Mouse (Mus musculus): Measurements from ENCODE around the gene 4833439L19Rik. TPM values are rescaled to one million over a fixed set of nuclear protein-coding genes. Genes with fewer than 3 reads are reported as not detected.

4833439L19Rik gene
- polyA plus RNA-seq, 1 experiment from 2014 or later: 237 TPM

- no peak for ATAC-seq (ENCODE audit: low FRiP score)
- Histone ChIP-seq H3K27me3 (ENCODE audit: control insufficient read depth, insufficient read depth, low read length) (no peaks in the 10 kb centered on the region), H3K9ac (no peak overlapping the region), H3K27ac (no peak overlapping the region), H3K4me2 (replicated peaks) (no peak overlapping the region), H3K4me1 (replicated peaks; ENCODE audit: control insufficient read depth, insufficient read depth, low read length) (peaks cover 9% of the 10 kb centered on the region), H3K9me3 (ENCODE audit: control insufficient read depth, low read length) (no peaks in the 10 kb centered on the region), H3K36me3 (replicated peaks; ENCODE audit: control insufficient read depth, insufficient read depth) (peaks cover 16% of the 10 kb centered on the region), H3K4me3 (replicated peaks; ENCODE audit: low read length) (no peak overlapping the region)
- DNase-seq (ENCODE audit: low spot score): no peak
- 48% methylated on average over 4 of the region's 4 CpGs for WGBS
Measured at GRCm38 (mm10) chr13:54604221-54604620, 39.0 kb upstream of the 4833439L19Rik start.

GRCm38 (mm10) chr13:54603501-54603900 is 38.3 kb upstream of the 4833439L19Rik start:
- no peaks in the 10 kb centered on the region for H3K9me3 ChIP-seq (ENCODE audit: control insufficient read depth, low read length)
- no peak for DNase-seq (ENCODE audit: low spot score)
- peaks cover 2% of the 10 kb centered on the region for H3K4me1 ChIP-seq (replicated peaks; ENCODE audit: control insufficient read depth, insufficient read depth, low read length)
- ATAC-seq (ENCODE audit: low FRiP score): no peak; the same call in 1 of the 2 replicates
- no peak overlapping the region for H3K4me3 ChIP-seq (replicated peaks; ENCODE audit: low read length)
- H3K9ac ChIP-seq: no peak overlapping the region
- peaks cover 21% of the 10 kb centered on the region for H3K36me3 ChIP-seq (replicated peaks; ENCODE audit: control insufficient read depth, insufficient read depth)
- H3K27ac ChIP-seq: no peak overlapping the region
- no peak overlapping the region for H3K4me2 ChIP-seq (replicated peaks)
- no peaks in the 10 kb centered on the region for H3K27me3 ChIP-seq (ENCODE audit: control insufficient read depth, insufficient read depth, low read length)

GRCm38 (mm10) chr13:54602639-54603111 is 37.4 kb upstream of the 4833439L19Rik start:
- H3K9ac ChIP-seq: no peak overlapping the region
- H3K27me3 ChIP-seq (ENCODE audit: control insufficient read depth, insufficient read depth, low read length): no peaks in the 10 kb centered on the region
- DNase-seq (ENCODE audit: low spot score): no peak
- WGBS: 67% methylated on average over 3 of the region's 3 CpGs
- no peaks in the 10 kb centered on the region for H3K9me3 ChIP-seq (ENCODE audit: control insufficient read depth, low read length)
- H3K4me1 ChIP-seq (replicated peaks; ENCODE audit: control insufficient read depth, insufficient read depth, low read length): no peaks in the 10 kb centered on the region
- peaks cover 29% of the 10 kb centered on the region for H3K36me3 ChIP-seq (replicated peaks; ENCODE audit: control insufficient read depth, insufficient read depth)
- no peak overlapping the region for H3K4me3 ChIP-seq (replicated peaks; ENCODE audit: low read length)
- no peak for ATAC-seq (ENCODE audit: low FRiP score)
- H3K4me2 ChIP-seq (replicated peaks): no peak overlapping the region
- no peak overlapping the region for H3K27ac ChIP-seq

GRCm38 (mm10) chr13:54598622-54599143 is 33.4 kb upstream of the 4833439L19Rik start:
- H3K36me3 ChIP-seq (replicated peaks; ENCODE audit: control insufficient read depth, insufficient read depth): peaks cover 56% of the 10 kb centered on the region
- 92% methylated on average over 12 of the region's 12 CpGs for WGBS

GRCm38 (mm10) chr13:54596870-54597269 is 31.6 kb upstream of the 4833439L19Rik start:
- Histone ChIP-seq H3K9me3 (ENCODE audit: control insufficient read depth, low read length) (no peaks in the 10 kb centered on the region), H3K27ac (no peak overlapping the region), H3K9ac (no peak overlapping the region), H3K36me3 (replicated peaks; ENCODE audit: control insufficient read depth, insufficient read depth) (peaks cover 62% of the 10 kb centered on the region), H3K4me3 (replicated peaks; ENCODE audit: low read length) (no peak overlapping the region), H3K4me1 (replicated peaks; ENCODE audit: control insufficient read depth, insufficient read depth, low read length) (peaks cover 3% of the 10 kb centered on the region), H3K4me2 (replicated peaks) (no peak overlapping the region), H3K27me3 (ENCODE audit: control insufficient read depth, insufficient read depth, low read length) (no peaks in the 10 kb centered on the region)
- DNase-seq (ENCODE audit: low spot score) (no peak), ATAC-seq (ENCODE audit: low FRiP score) (no peak)
- 67% methylated on average over 5 of the region's 5 CpGs for WGBS

More at GRCm38 (mm10) chr13:54598622-54599143, 33.4 kb upstream of the 4833439L19Rik start:
- H3K27me3 ChIP-seq (ENCODE audit: control insufficient read depth, insufficient read depth, low read length): no peaks in the 10 kb centered on the region
- H3K27ac ChIP-seq: no peak overlapping the region
- no peaks in the 10 kb centered on the region for H3K4me1 ChIP-seq (replicated peaks; ENCODE audit: control insufficient read depth, insufficient read depth, low read length)
- ATAC-seq (ENCODE audit: low FRiP score) (no peak), DNase-seq (ENCODE audit: low spot score) (no peak)
- no peak overlapping the region for H3K4me3 ChIP-seq (replicated peaks; ENCODE audit: low read length)
- no peaks in the 10 kb centered on the region for H3K9me3 ChIP-seq (ENCODE audit: control insufficient read depth, low read length)
- H3K9ac ChIP-seq: no peak overlapping the region
- H3K4me2 ChIP-seq (replicated peaks): no peak overlapping the region

GRCm38 (mm10) chr13:54596107-54596690 is 31.0 kb upstream of the 4833439L19Rik start:
- H3K27ac ChIP-seq: no peak overlapping the region
- H3K9ac ChIP-seq: no peak overlapping the region
- no peak for ATAC-seq (ENCODE audit: low FRiP score)

GRCm38 (mm10) chr13:54593617-54594016 is 28.4 kb upstream of the 4833439L19Rik start:
- H3K4me2 ChIP-seq (replicated peaks): no peak overlapping the region
- no peak overlapping the region for H3K27ac ChIP-seq
- H3K9ac ChIP-seq: no peak overlapping the region
- no peaks in the 10 kb centered on the region for H3K9me3 ChIP-seq (ENCODE audit: control insufficient read depth, low read length)
- peaks cover 23% of the 10 kb centered on the region for H3K4me1 ChIP-seq (replicated peaks; ENCODE audit: control insufficient read depth, insufficient read depth, low read length)
- H3K36me3 ChIP-seq (replicated peaks; ENCODE audit: control insufficient read depth, insufficient read depth): peaks cover 53% of the 10 kb centered on the region
- ATAC-seq (ENCODE audit: low FRiP score) (no peak), DNase-seq (ENCODE audit: low spot score) (no peak)
- H3K27me3 ChIP-seq (ENCODE audit: control insufficient read depth, insufficient read depth, low read length): no peaks in the 10 kb centered on the region
- no peak overlapping the region for H3K4me3 ChIP-seq (replicated peaks; ENCODE audit: low read length)
- WGBS: 88% methylated on average over 11 of the region's 11 CpGs

More at GRCm38 (mm10) chr13:54596107-54596690, 31.0 kb upstream of the 4833439L19Rik start:
- Histone ChIP-seq H3K9me3 (ENCODE audit: control insufficient read depth, low read length) (no peaks in the 10 kb centered on the region), H3K36me3 (replicated peaks; ENCODE audit: control insufficient read depth, insufficient read depth) (peaks cover 62% of the 10 kb centered on the region), H3K4me3 (replicated peaks; ENCODE audit: low read length) (no peak overlapping the region), H3K4me1 (replicated peaks; ENCODE audit: control insufficient read depth, insufficient read depth, low read length) (peaks cover 10% of the 10 kb centered on the region), H3K4me2 (replicated peaks) (no peak overlapping the region), H3K27me3 (ENCODE audit: control insufficient read depth, insufficient read depth, low read length) (no peaks in the 10 kb centered on the region)
- no peak for DNase-seq (ENCODE audit: low spot score)
- 79% methylated on average over 8 of the region's 8 CpGs for WGBS

- H3K4me1 ChIP-seq (replicated peaks; ENCODE audit: control insufficient read depth, insufficient read depth, low read length): peaks cover 23% of the 10 kb centered on the region
- ATAC-seq (ENCODE audit: low FRiP score) (no peak), DNase-seq (ENCODE audit: low spot score) (no peak)
- H3K4me3 ChIP-seq (replicated peaks; ENCODE audit: low read length): peak overlapping the region; percentile 64; the same call in 1 of the 2 replicates
- H3K4me2 ChIP-seq (replicated peaks): peak overlapping the region; percentile 70
- H3K27me3 ChIP-seq (ENCODE audit: control insufficient read depth, insufficient read depth, low read length): no peaks in the 10 kb centered on the region
- H3K36me3 ChIP-seq (replicated peaks; ENCODE audit: control insufficient read depth, insufficient read depth): peaks cover 51% of the 10 kb centered on the region
- 94% methylated on average over 8 of the region's 8 CpGs for WGBS
- H3K9me3 ChIP-seq (ENCODE audit: control insufficient read depth, low read length): no peaks in the 10 kb centered on the region
- no peak overlapping the region for H3K27ac ChIP-seq
- peak overlapping the region; percentile 16; the same call in 1 of the 2 replicates for H3K9ac ChIP-seq
Measured at GRCm38 (mm10) chr13:54591776-54592356, 26.6 kb upstream of the 4833439L19Rik start.

GRCm38 (mm10) chr13:54589996-54590951 is 25.0 kb upstream of the 4833439L19Rik start, which contains the start of the genes Nop16 and Higd2a:
TSS of gene Nop16 (minus strand) at chr13:54590090.
TSS of gene Higd2a (plus strand) at chr13:54590207.
- Histone ChIP-seq H3K4me3 (replicated peaks; ENCODE audit: low read length) (peak within 1 kb of the TSS; percentile 64), H3K27ac (peak within 1 kb of the TSS; percentile 92), H3K36me3 (replicated peaks; ENCODE audit: control insufficient read depth, insufficient read depth) (peaks cover 48% of the 10 kb centered on the region), H3K4me2 (replicated peaks) (peak within 1 kb of the TSS; percentile 70), H3K9ac (peak within 1 kb of the TSS; percentile 80), H3K9me3 (ENCODE audit: control insufficient read depth, low read length) (no peaks in the 10 kb centered on the region), H3K4me1 (replicated peaks; ENCODE audit: control insufficient read depth, insufficient read depth, low read length) (peaks cover 23% of the 10 kb centered on the region), H3K27me3 (ENCODE audit: control insufficient read depth, insufficient read depth, low read length) (no peaks in the 10 kb centered on the region)
- under 1% methylated on average over 51 of the region's 51 CpGs for WGBS
- peak; percentile 96 for ATAC-seq (ENCODE audit: low FRiP score)
- peak; percentile 98 for DNase-seq (ENCODE audit: low spot score)
